Mouse (Mus musculus) 3134 (cell line): ENCODE measurements around the gene Tlnrd1.
"Not testable (repeated sequence)": the region's sequence is repeated elsewhere in the genome, so short reads cannot be mapped to it uniquely, and the experiment has no call there.

Experiments used
- DNase-seq: peaks from one replicate; pipeline ENCODE4 v3.0.0-alpha.2; 2011; ENCODE audit warnings: low spot score; ENCODE audit not compliant: insufficient read length; ENCODE audit errors: extremely low read depth

The Tlnrd1 gene

DNA sequence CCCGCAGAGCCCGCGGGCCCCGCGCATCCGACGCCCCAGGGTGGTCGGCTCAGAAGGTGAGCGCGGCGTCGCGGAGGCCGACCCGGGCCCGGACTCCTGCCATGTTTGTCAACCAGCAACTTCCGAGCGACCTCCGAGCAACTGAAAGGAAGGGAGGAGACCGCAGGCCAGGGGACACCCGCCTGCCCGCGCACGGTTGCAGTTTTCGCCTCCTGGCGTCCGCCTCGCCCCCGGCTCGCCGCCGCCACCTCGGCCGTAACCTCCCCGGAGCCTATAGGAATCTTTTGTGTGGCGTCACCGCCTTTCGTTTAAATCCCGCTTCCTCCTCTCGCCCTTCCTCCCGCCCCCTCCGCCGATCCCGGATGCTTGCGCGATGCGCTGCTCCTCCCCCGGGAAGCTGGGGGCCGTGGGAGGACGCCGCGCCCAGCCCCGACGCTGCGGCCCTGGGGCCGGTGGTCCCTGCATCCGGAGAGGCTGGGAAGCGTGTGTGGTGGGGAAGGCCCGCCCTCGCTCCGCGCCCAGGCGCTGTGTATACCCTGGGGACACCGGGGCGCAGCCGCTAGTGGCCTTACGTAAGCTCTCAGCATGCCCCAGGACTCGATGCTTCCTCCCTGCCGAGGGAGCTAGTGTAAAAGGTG lies at the start of gene Tlnrd1, which contains the start of gene Mesd:
Gene Tlnrd1 (minus strand): TSS at position 285 of the 638 bp plus-strand sequence.
Gene Mesd (plus strand): TSS at position 446 of the 638 bp plus-strand sequence.
- peak; percentile 96 for DNase-seq

DNA sequence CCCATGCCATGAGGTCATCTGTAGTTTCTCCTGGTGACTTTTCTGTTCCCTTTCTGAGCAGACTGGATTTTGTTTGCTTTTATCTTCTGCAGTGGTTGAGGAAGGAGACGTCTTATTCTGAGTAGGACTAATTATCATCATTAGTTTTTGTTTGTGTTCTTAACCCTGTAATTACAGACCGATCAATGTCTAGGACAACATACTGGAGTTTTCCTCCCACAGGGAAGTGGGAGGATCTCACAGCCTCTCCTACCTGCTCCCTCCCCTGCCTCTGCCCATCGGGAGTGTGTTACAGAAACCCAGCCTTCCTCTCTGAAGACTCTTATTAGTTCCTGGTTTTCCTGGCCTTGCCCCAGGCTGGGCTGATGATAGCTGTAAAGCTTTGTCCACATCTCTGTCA lies 37.5 kb upstream of the Tlnrd1 start:
- DNase-seq = no peak

DNA sequence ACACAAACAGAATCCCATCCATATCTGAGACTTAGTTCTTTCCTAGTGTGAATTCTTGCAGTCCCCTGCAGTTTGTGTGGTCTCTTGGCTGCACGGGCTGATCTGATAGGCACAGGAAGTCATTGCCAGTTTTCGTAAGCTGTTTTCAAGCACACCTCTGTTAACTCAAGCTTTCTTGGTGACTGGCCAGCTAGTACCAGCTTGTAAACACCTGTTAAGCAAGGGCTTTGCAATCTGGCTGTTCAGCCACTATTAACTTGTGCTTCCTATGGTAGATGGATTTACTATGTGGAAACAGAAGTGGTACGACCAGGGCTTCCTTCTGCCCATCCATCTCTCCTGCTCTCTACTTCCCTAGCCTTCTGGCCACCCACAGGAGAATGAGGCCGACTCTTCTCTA lies 36.1 kb upstream of the Tlnrd1 start:
- no peak for DNase-seq

DNA sequence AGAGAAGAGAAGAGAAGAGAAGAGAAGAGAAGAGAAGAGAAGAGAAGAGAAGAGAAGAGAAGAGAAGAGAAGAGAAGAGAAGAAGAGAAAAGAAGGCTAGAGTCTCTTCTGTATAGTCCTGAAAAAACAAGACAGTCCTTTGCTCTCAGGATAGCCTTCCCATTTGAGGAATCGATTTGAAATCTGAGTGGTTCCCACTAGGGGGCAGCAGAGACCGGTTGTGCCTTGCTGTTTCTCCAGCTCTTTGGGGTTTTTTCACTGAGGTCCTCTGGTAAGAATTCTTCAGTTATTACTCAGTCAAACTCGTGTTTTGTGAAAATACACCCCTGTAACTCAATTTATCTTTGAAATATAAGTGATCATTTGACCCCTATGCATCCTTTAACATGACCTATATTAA lies 30.5 kb upstream of the Tlnrd1 start:
- DNase-seq = no peak

DNA sequence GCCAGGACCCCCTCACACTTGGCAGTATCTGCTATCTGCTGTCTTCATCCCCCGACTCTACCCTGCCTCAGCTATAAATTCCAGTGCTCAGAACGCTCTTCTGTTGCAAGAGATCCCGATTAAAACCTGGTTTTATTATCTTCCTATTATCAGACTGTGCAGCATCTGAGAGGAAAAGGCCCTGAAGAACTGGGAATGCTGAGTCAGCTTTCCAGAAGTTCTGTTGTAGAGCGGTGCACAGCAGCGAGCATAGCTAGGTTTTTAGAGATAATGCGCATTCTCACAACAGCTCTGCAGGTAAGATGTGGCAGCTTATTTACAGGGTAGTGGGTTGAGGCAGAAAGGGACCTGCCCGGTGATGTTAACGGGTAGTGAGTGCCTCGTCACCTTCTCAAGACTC lies 29.9 kb upstream of the Tlnrd1 start:
- no peak for DNase-seq

DNA sequence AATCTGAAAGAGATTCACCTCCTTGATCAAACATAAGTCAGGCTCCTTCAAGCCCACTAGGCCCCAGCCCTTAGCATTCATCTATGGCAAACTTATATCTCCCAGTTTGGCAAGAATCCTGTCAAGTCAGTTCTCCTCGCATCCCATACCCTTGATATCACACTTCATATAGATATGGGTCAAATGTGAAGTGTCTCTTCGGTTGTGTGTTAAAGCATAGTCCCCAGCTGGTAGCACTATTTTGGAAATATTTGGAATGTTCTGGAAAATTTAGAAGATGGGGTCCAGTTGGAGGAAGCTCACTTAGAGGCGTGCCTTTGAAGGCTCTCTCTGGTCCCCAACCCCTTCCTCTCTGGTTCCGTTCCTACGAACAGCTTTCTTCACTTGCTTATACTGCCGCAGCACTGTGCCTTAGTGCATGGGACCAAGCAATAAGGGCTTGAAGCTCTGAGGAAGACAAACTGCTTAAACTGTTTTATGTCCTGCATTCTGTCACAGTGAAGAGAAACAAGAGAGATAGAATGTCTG lies 29.4 kb upstream of the Tlnrd1 start:
- no peak for DNase-seq

DNA sequence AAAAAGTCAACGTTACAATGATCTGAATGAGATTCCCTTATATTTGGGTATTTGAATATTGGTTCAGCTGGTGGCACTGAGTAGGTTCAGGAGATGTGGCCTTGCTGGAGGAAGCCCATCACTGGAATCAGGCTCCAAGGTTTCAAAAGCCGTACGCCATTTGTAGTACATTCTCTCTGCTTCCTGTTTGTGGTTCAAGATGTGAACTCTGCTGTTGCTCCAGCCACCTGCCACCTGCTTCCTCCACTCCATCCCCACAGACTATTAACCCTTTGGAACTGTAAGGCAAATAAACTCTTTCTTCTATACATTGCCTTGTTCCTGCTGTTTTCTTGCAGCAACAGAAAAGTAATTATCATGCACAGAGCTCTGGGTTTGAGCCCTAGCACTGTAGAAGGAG lies 27.8 kb upstream of the Tlnrd1 start:
- no peak for DNase-seq

DNA sequence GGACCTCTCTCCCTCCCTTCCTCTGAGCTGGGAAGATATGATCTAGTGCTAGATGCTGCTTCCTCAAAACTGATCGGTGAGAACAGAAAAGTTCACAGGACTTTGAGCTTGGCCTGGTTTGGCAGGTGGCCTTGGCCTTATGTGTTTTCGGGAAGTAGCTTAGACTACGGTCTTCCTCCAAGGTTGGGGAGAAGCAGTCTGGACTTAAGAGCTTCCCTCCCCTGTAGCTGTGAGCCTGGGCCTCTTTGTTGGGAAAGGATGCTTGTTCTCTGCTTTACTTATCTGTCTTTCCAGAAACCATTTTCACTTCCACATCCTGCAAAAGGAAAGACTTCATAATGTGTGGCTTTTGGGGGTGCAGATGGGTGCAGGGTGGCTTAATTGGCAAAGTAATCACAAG lies 20.7 kb upstream of the Tlnrd1 start:
- no peak for DNase-seq

DNA sequence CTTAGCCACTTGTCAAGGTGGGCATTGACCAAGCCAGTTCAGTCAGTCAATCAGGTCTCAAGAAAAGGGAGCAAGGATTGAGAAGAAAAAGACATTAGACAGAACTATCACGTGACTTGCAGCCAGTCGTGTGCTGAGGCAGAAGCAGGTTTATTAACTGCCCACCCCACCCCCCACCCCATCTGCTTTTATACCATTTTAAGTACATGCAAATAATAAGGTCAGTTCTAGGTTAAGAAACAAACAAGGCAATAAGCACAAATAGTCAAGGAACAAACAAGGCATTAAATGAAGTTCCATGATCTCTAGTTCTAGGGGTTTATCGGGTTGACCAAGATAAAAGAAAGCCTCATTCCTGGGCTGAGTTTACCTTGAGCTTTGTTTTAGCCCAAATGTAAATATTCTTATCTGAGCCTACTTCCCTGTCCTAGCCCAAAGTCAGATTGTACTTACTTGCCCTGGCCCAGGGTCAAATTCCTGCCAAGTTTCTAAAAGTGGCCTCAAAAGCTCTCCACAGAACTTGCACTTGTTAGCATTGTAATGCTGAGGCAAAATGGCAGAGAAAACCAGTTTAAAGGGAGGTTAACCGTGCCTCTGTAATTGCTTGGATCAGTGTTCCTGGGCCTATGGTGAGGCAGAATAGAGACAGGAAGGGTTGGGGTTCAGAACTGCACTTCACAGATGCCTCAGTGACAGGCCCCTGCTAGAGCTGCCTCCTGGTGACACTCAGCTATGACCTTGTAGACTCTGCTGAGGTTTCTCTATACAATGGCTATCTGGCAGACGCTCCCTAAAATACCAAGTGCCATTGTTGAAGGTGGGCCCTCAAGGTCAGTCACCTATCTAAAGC lies 18.4 kb upstream of the Tlnrd1 start:
- DNase-seq = no peak

DNA sequence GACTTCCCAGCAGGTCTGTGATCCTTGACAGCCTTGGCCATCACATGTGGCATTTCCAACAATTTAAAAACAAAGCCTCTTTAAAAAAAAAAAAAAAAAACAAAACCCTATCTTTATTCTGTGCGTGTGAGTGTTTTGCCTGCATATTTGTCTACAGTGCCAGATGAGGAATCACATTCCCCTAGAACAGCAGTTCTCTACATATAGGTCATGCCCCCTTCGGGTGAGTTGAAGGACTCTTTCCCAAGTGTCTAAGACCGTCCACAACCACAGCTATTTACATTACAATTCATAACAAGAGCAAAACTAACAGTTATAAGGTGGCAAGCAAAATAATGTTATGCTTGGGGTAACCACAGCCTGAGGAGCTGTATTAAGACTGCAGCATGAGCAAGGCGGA lies 17.3 kb upstream of the Tlnrd1 start:
- no peak for DNase-seq

DNA sequence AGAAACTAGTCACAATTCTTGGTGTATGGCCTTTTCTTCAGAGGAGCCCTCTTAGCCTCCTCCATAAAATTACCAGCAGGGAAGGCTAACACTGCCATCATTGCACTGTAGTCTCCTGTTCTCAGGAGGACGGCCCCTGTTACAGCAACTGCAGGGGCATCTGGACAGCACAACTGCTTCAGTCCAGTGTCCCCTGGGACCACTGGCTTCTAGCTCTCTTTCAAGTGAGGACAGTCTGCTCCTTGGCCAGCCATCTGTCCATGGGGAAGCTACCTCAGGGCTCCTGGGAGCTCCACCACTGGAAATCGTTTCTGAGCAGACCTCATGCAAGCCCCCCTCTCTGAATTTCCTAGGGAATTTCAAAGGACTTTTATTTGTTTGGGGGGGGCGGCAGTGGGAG lies 16.4 kb upstream of the Tlnrd1 start:
- DNase-seq = no peak

DNA sequence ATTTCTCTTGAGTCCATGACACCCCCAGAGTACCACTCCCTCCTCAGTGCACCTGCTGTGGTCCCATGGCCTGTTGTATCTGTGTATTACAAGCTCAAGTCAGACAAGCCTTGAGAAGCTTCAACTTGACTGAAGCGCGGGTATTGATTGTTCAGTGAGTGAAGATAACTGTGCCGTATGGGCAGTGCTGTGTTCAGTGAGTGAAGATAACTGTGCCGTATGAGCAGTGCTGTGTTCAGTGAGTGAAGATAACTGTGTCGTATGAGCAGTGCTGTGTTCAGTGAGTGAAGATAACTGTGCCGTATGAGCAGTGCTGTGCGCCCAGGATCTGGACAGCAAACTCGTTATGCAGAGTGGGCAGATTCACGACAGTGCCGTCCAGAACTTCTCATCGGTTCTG lies 14.2 kb upstream of the Tlnrd1 start:
- DNase-seq = no peak

DNA sequence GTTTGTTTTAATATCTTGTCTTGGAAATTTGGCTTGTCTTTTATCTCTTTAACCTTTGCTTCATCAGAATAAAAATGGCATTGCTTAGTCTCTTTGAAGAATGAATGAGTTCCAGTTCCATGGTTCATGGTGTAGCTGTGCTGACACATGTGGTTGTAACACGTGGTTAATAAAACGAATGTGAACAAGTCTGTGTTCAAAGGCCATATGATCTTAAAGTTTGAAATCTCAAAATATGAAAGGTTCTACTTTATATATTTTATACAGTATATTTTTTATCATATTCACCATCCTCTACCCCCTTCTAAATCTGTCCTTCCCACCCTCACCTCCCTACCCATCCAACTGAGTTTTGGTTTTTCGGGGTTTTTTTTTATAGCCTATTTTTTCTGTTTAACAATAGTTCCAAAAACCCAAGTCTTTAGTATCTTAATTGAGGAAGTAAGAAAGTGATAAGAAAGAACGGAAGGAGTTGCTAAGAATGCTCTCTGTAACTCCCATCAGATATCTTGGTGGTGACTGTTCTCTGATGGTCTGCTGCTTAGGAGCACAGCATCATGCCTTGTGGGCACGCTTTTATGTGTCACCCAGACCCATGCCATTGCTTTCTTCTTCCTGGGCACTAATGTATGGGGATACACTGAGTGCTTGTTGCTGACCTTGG lies 12.1 kb upstream of the Tlnrd1 start:
- no peak for DNase-seq

DNA sequence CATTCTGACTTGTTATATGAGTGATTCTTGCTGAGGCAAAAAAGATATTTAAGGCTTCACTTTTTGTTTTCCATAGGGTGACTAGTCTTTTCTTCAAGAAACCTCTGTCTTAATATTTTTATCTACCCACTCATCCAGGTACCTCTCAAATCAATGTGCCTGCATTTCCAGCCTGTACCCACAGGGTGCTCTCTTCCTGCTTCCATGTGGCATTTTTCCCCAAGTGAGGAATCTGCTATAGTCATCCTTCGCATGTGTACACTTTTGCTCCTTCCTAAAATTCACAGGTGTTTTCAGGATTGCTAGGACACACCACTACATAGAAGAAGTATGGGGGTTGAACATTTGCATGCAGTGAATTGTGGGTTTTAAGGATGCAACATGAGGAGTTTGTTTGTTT lies 10.2 kb upstream of the Tlnrd1 start:
- DNase-seq = no peak

DNA sequence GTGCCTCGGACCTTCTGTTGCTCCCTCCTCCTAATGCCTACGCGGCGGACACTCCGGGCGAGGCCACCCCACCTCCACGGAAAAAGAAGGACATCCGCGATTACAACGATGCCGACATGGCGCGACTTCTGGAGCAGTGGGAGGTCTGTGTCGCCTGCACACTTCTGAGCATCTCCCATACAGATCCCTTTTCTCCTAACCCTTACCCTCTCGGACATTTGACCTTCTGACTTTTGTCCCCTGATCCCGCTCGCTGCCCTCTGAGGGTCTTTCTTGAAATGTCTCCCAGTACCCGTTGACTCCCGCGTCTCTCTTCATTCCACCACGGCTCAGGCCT lies 8.2 kb upstream of the Tlnrd1 start:
- DNase-seq = no peak

DNA sequence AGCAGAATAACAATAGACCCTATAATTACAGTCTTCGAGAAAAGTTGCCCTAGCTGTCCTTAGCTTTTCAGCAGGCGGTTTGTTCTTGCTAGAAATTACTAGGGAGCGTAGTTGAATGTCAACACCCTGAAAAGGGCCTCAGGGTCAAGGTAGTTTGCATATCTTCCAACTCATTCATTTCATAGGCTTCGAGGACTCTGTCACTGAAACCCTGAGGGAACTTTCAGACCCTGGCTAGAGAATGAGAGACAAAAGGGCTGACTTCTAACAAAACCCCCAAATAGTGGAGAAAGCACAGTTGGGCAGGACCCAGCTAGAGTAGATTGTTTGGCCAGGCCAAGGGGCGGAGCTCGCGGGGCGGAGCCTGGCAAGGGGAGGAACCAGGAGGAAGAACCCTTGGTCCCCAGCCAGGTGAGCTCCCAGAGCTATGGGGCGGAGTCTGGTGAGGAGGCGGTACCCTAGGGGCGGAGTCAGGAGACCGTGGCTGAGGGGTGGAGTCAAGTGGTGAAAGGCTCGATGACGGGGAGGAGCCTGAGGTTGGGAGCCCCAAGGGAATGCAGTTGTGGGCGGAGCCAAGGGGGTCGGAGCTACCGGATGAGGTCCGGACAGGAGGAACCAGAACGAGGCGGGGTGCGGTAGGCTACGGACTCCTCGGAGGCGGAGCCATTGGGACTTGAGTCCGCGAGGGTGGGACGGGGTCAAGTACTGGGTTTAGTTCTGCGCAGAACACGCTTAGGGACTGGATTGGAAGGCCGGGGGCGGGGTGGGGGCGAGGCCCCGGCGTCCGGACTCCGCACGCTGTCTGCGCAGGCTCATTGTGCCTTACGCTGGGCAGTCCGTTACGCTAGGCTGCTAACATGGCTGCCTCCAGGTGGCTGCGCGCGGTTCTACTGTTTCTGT lies 7.6 kb upstream of the Tlnrd1 start:
- DNase-seq = peak; percentile 99

DNA sequence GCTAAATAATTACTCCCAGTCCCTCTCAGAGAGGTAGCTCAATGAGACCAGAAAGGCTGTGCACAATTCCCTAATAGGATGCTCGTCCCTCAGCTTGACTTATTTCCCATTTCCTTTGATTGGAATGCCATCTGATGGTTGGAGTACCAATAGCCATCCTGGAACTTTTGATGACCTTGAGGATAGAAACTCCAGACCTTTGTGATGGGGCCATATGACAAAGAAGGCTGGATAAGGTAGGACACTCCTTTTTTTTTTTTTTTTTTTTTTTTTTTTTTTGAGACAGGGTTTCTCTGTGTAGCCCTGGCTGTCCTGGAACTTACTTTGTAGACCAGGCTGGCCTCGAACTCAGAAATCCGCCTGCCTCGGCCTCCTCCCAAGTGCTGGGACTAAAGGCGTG lies 5.8 kb upstream of the Tlnrd1 start:
- DNase-seq = not testable (repeated sequence)

DNA sequence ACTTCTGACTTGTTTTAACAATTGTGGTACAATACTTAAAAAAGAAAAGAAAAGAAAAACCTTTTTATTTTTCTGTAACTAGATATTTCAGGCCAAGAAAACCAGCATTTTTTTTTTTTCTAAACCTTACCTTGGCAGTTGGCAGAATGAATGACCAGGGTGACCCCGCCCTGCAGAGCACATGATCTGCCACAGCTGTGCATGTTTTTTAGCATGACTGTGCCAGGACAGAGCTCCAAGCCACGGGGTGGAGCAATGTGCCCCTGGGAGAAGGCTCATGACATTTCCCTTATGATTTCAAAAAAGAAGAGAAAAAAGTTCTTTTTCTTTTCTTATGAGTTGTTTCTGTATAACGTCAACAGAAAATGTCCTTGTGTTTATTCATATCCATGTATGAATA lies 5.3 kb upstream of the Tlnrd1 start:
- DNase-seq = peak; percentile 27

DNA sequence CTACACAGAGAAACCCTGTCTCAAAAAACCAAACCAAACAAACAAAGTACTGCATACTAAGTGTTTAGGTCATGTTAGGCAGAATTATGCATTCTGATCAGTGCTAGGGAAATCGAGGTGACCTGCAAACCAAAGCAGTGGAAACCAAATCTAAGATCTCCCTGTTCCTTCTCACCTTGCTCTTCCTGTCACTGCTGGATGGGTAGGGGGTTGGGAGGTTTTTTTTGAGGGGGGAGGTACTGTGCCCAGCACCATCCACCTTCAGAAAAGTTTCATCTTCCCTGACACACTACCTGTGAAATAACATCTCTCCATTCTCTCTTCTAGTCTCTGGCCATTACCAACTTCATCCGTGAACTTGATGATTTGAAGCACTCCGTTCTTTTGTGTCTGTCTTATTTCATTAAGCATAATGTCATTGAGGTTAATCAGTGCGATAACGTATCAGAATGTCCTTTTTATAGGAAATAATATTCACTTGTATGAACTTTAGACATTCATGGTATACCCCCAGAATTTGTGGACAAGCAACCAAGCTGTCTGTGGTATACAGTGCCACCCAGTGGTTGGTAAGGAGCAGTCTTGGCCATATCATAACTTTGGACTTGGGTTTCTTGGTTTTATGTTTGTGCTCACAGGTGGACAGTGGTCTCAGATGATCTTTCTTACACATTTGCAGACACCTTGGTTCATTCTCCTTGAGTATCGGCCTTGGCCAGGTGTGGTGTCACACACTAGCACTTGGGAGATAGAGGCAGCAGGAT lies 2.4 kb upstream of the Tlnrd1 start:
- no peak for DNase-seq

DNA sequence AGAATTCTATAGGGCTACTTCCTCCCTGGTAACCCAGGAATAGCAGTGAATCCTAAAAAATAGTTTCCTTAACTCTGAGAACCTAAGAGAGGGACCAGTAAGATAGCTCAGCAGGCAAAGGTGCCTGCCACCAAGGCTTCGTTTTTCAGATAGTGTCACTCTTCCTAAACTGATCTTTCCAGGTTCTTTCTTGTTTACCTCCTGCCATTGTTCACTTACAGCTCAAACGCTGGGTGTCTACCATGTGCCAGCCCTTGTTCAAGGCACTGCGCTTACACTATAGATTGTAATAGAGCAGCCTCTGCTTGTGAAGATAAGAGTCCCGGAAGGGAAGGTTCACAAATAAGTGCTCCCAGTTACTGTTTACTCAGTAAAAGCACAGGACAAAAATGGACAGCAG lies 1.7 kb upstream of the Tlnrd1 start:
- DNase-seq = no peak
